Mouse (Mus musculus): ENCODE measurements at regions not wholly inside any gene's neighbourhood (a gene's known extent, or its start where the extent isn't known, plus 50 kb on each side); places are given as distances from the start of the nearest gene placed in this dataset.

DNA sequence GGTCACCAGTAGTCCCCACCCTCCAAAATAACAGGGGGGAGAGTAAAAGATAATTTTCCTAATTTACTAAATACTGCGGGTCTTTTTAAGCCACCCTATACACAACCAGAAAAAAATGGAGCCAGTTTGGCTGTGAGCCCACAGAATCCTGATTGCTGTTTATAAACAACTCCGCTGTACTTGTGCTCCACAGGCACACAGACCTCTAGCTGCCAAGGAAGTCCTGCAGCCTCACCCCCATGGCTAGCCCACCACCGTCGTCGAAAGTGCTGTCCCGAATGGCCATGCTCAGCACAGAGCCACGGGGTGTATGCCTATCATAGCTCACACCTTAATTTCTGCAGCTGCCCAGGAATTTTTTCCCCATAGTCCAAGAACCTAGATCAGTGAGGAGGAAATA lies 124.3 kb upstream of the Noct start:
- no peak for TF ChIP-seq ZNF384 (IDR thresholded peaks at IDR 0.05; ENCODE audit: low read depth, low read length)
- no peak for TF ChIP-seq HCFC1 (IDR thresholded peaks at IDR 0.05; ENCODE audit: borderline replicate concordance, insufficient read depth, low read length)
- no peak for TF ChIP-seq CHD2 (IDR thresholded peaks at IDR 0.05; ENCODE audit: low read depth, low read length)
- no peak for TF ChIP-seq MAFK (IDR thresholded peaks at IDR 0.05; ENCODE audit: insufficient read depth, low read depth, low read length)
- no peak for TF ChIP-seq ZC3H11A (IDR thresholded peaks at IDR 0.05; ENCODE audit: borderline replicate concordance, low read depth, low read length)
- no peak overlapping the region for H3K4me3 ChIP-seq (ENCODE audit: insufficient read depth in 1 of 2, low read depth in 1 of 2, low read length in 2 of 2, poor library complexity in 1 of 2, severe bottlenecking in 1 of 2)
- H3K9me3 ChIP-seq (ENCODE audit: control insufficient read depth, insufficient read depth, low read depth, low read length) = no peaks in the 10 kb centered on the region; the same call in 1 of the 2 replicates
- no peak overlapping the region for H3K27ac ChIP-seq (ENCODE audit: insufficient read depth, low read depth, low read length, poor library complexity, severe bottlenecking)
- no peaks in the 10 kb centered on the region for H3K4me1 ChIP-seq (ENCODE audit: control insufficient read depth in 2 of 2, insufficient read depth in 2 of 2, low read length in 2 of 2, poor library complexity in 1 of 2)
- no peak overlapping the region for H3K9ac ChIP-seq (ENCODE audit: insufficient read depth, low read depth, low read length, poor library complexity, severe bottlenecking)
- in situ Hi-C loops (cut with MboI; ENCODE audit: low sequenced_read_pairs in 2 of 2, unreplicated experiment in 2 of 2) = no loop called here
- no peaks in the 10 kb centered on the region for H3K36me3 ChIP-seq (ENCODE audit: control insufficient read depth, insufficient read depth, low read length, poor library complexity, severe bottlenecking)
- DNase-seq (ENCODE audit: low read depth, low spot score) = no peak

DNA sequence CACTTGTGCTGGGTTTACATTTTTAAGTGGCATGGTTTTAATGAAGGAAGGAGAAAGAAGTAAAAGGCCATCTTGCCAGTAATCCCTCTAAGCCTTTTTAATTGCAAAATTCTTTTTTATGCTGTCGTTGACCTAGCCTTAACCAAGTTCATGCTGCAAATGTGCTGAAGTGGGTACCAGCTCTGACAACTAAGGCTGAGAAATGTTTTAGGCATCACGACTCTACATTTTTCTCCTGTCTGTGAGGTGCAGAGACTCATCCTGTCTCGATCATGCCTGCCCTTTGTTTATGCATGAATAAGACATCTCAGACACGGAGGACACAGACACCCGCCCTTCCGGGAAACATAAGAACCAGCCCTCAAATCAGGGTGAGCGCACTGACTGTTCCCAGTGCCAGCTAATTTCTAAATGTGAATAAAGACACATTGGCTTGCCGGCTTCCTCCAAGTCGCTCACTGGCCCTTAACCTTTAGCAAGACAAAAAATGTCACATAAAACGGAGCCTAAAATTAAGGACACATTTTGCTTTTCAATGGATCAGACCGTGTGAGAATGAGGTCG lies 115.5 kb upstream of the Noct start:
- Histone ChIP-seq H3K4me1 (ENCODE audit: control insufficient read depth in 2 of 2, insufficient read depth in 2 of 2, low read length in 2 of 2, poor library complexity in 1 of 2) (no peaks in the 10 kb centered on the region), H3K9ac (ENCODE audit: insufficient read depth, low read depth, low read length, poor library complexity, severe bottlenecking) (no peak overlapping the region), H3K36me3 (ENCODE audit: control insufficient read depth, insufficient read depth, low read length, poor library complexity, severe bottlenecking) (no peaks in the 10 kb centered on the region), H3K9me3 (ENCODE audit: control insufficient read depth, insufficient read depth, low read depth, low read length) (no peaks in the 10 kb centered on the region), H3K4me3 (ENCODE audit: insufficient read depth in 1 of 2, low read depth in 1 of 2, low read length in 2 of 2, poor library complexity in 1 of 2, severe bottlenecking in 1 of 2) (no peak overlapping the region), H3K27ac (ENCODE audit: insufficient read depth, low read depth, low read length, poor library complexity, severe bottlenecking) (no peak overlapping the region)
- DNase-seq (ENCODE audit: low read depth, low spot score) = no peak
- TF ChIP-seq MAFK (IDR thresholded peaks at IDR 0.05; ENCODE audit: insufficient read depth, low read depth, low read length) (no peak), HCFC1 (IDR thresholded peaks at IDR 0.05; ENCODE audit: borderline replicate concordance, insufficient read depth, low read length) (no peak), ZC3H11A (IDR thresholded peaks at IDR 0.05; ENCODE audit: borderline replicate concordance, low read depth, low read length) (no peak), CHD2 (IDR thresholded peaks at IDR 0.05; ENCODE audit: low read depth, low read length) (no peak), ZNF384 (IDR thresholded peaks at IDR 0.05; ENCODE audit: low read depth, low read length) (no peak)
- in situ Hi-C loops (cut with MboI; ENCODE audit: low sequenced_read_pairs in 2 of 2, unreplicated experiment in 2 of 2) = no loop called here

DNA sequence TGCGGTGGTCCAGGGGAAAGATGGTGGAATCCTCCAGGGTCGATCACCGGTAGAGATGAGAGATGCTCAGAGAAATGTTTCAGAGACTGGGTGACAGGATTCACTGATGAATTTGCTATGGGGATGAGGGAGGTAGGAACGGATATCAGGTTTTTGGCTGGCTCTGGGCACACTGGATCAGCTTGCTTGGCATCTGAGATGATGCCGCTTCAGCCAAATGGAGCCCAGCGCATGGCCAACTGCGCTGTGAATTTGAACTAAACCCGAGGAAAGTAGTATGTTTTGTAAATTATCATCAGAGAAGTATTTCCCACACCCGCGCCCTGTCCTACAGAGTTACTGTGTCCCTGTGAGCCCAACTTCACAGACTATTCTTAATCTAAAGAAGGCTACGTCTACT lies 113.0 kb upstream of the Noct start:
- no peak overlapping the region for H3K4me3 ChIP-seq (ENCODE audit: insufficient read depth in 1 of 2, low read depth in 1 of 2, low read length in 2 of 2, poor library complexity in 1 of 2, severe bottlenecking in 1 of 2)
- DNase-seq (ENCODE audit: low read depth, low spot score) = no peak
- H3K9ac ChIP-seq (ENCODE audit: insufficient read depth, low read depth, low read length, poor library complexity, severe bottlenecking) = no peak overlapping the region
- no peaks in the 10 kb centered on the region for H3K9me3 ChIP-seq (ENCODE audit: control insufficient read depth, insufficient read depth, low read depth, low read length)
- H3K27ac ChIP-seq (ENCODE audit: insufficient read depth, low read depth, low read length, poor library complexity, severe bottlenecking) = no peak overlapping the region
- no peaks in the 10 kb centered on the region for H3K36me3 ChIP-seq (ENCODE audit: control insufficient read depth, insufficient read depth, low read length, poor library complexity, severe bottlenecking)
- in situ Hi-C loops (cut with MboI; ENCODE audit: low sequenced_read_pairs in 2 of 2, unreplicated experiment in 2 of 2) = no loop called here
- peaks cover 0 to 2% of the 10 kb centered on the region in 2 experiments; a peak in 1 of 4 replicates for H3K4me1 ChIP-seq (ENCODE audit: control insufficient read depth in 2 of 2, insufficient read depth in 2 of 2, low read length in 2 of 2, poor library complexity in 1 of 2)
- no peak for TF ChIP-seq ZC3H11A (IDR thresholded peaks at IDR 0.05; ENCODE audit: borderline replicate concordance, low read depth, low read length)
- TF ChIP-seq ZNF384 (IDR thresholded peaks at IDR 0.05; ENCODE audit: low read depth, low read length) = no peak
- TF ChIP-seq CHD2 (IDR thresholded peaks at IDR 0.05; ENCODE audit: low read depth, low read length) = no peak
- TF ChIP-seq HCFC1 (IDR thresholded peaks at IDR 0.05; ENCODE audit: borderline replicate concordance, insufficient read depth, low read length) = no peak
- no peak for TF ChIP-seq MAFK (IDR thresholded peaks at IDR 0.05; ENCODE audit: insufficient read depth, low read depth, low read length)

DNA sequence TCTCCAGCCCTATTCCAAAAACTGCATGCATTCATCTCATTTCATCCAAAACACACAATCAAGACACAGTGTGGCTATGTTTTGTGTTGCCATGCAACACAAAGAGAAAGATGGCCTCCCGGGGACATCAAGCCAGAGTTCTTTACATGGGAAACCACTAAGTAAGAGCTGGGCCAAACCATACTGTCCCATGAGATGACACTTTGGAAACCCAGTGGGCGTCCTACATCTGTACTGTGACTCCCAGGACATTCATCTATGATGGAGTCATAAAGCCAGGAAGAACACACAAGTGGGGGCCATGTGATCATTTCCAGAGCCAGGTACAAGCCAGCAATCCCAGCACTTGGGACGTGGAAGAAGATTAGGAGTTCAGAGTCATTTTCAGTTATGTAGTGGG lies 111.9 kb upstream of the Noct start:
- TF ChIP-seq MAFK (IDR thresholded peaks at IDR 0.05; ENCODE audit: insufficient read depth, low read depth, low read length) (no peak), HCFC1 (IDR thresholded peaks at IDR 0.05; ENCODE audit: borderline replicate concordance, insufficient read depth, low read length) (no peak), ZC3H11A (IDR thresholded peaks at IDR 0.05; ENCODE audit: borderline replicate concordance, low read depth, low read length) (no peak), ZNF384 (IDR thresholded peaks at IDR 0.05; ENCODE audit: low read depth, low read length) (no peak), CHD2 (IDR thresholded peaks at IDR 0.05; ENCODE audit: low read depth, low read length) (no peak)
- Histone ChIP-seq H3K4me1 (ENCODE audit: control insufficient read depth in 2 of 2, insufficient read depth in 2 of 2, low read length in 2 of 2, poor library complexity in 1 of 2) (peaks cover 0 to 2% of the 10 kb centered on the region in 2 experiments; a peak in 1 of 4 replicates), H3K9ac (ENCODE audit: insufficient read depth, low read depth, low read length, poor library complexity, severe bottlenecking) (no peak overlapping the region), H3K4me3 (ENCODE audit: insufficient read depth in 1 of 2, low read depth in 1 of 2, low read length in 2 of 2, poor library complexity in 1 of 2, severe bottlenecking in 1 of 2) (no peak overlapping the region), H3K27ac (ENCODE audit: insufficient read depth, low read depth, low read length, poor library complexity, severe bottlenecking) (no peak overlapping the region), H3K36me3 (ENCODE audit: control insufficient read depth, insufficient read depth, low read length, poor library complexity, severe bottlenecking) (no peaks in the 10 kb centered on the region), H3K9me3 (ENCODE audit: control insufficient read depth, insufficient read depth, low read depth, low read length) (no peaks in the 10 kb centered on the region)
- no peak for DNase-seq (ENCODE audit: low read depth, low spot score)
- in situ Hi-C loops (cut with MboI; ENCODE audit: low sequenced_read_pairs in 2 of 2, unreplicated experiment in 2 of 2) = no loop called here

All from ES-E14 (cell line).